Mouse (Mus musculus): ENCODE measurements around the gene Ube2cbp. TPM values are rescaled to one million over a fixed set of nuclear protein-coding genes. Genes with fewer than 3 reads are reported as not detected.
A peak's percentile ranks its signal among the peaks of the same experiment; 100 is the strongest.

Gene Ube2cbp
- total RNA-seq, 2 experiments from 2014 or later = 4.1 to 4.6 TPM

- DNase-seq (ENCODE audit: low spot score in 2 of 2) = no peak
- intact Hi-C loops (cut with DNase I) = loop anchor here (10.0 kb wide), 1 partner anchor 334 kb away; no protein-coding TSS in a partner anchor
These were observed 26.3 kb downstream of the Ube2cbp start for GRCm38 (mm10) chr9:86438337-86439009.

- intact Hi-C loops (cut with DNase I) = loop anchor here (10.0 kb wide), 1 partner anchor 332 kb away; no protein-coding TSS in a partner anchor
- no peak for DNase-seq (ENCODE audit: low spot score in 2 of 2)
These were observed 28.1 kb downstream of the Ube2cbp start for GRCm38 (mm10) chr9:86436608-86437007.

- no peak for DNase-seq (ENCODE audit: low spot score in 2 of 2)
- intact Hi-C loops (cut with DNase I) = loop anchor here (10.0 kb wide), 1 partner anchor 331 kb away; no protein-coding TSS in a partner anchor
These were observed 29.2 kb downstream of the Ube2cbp start for GRCm38 (mm10) chr9:86435510-86435909.

GRCm38 (mm10) chr9:86423331-86423730 is 41.4 kb downstream of the Ube2cbp start:
- intact Hi-C loops (cut with DNase I) = no loop called here

GRCm38 (mm10) chr9:86419366-86419765 is 45.4 kb downstream of the Ube2cbp start:
- intact Hi-C loops (cut with DNase I) = no loop called here

More at GRCm38 (mm10) chr9:86423331-86423730, 41.4 kb downstream of the Ube2cbp start:
- DNase-seq (ENCODE audit: low spot score in 2 of 2) = no peak

GRCm38 (mm10) chr9:86417971-86418370 is 46.8 kb downstream of the Ube2cbp start:
- DNase-seq (ENCODE audit: low spot score in 2 of 2) = no peak
- intact Hi-C loops (cut with DNase I) = no loop called here

More at GRCm38 (mm10) chr9:86419366-86419765, 45.4 kb downstream of the Ube2cbp start:
- no peak for DNase-seq (ENCODE audit: low spot score in 2 of 2)

GRCm38 (mm10) chr9:86395785-86396184 is 69.0 kb downstream of the Ube2cbp start:
- DNase-seq (ENCODE audit: low spot score in 2 of 2) = no peak
- intact Hi-C loops (cut with DNase I) = no loop called here

- DNase-seq (ENCODE audit: low spot score in 2 of 2) = no peak
- intact Hi-C loops (cut with DNase I) = no loop called here
These were observed 69.7 kb downstream of the Ube2cbp start for GRCm38 (mm10) chr9:86395012-86395411.

- no peak for DNase-seq (ENCODE audit: low spot score in 2 of 2)
- intact Hi-C loops (cut with DNase I) = no loop called here
These were observed 71.0 kb downstream of the Ube2cbp start for GRCm38 (mm10) chr9:86393586-86394272.

GRCm38 (mm10) chr9:86391467-86391866 is 73.3 kb downstream of the Ube2cbp start:
- intact Hi-C loops (cut with DNase I) = no loop called here
- no peak for DNase-seq (ENCODE audit: low spot score in 2 of 2)

GRCm38 (mm10) chr9:86390713-86391112 is 74.0 kb downstream of the Ube2cbp start:
- peak in 1 of 2 experiments; percentile 8 for DNase-seq (ENCODE audit: low spot score in 2 of 2)
- intact Hi-C loops (cut with DNase I) = no loop called here

GRCm38 (mm10) chr9:86388538-86388937 is 76.2 kb downstream of the Ube2cbp start:
- no peak for DNase-seq (ENCODE audit: low spot score in 2 of 2)
- intact Hi-C loops (cut with DNase I) = no loop called here

- intact Hi-C loops (cut with DNase I) = no loop called here
- DNase-seq (ENCODE audit: low spot score in 2 of 2) = no peak
These were observed 87.8 kb downstream of the Ube2cbp start for GRCm38 (mm10) chr9:86376923-86377322.

- DNase-seq (ENCODE audit: low spot score in 2 of 2) = no peak
- intact Hi-C loops (cut with DNase I) = no loop called here
These were observed 91.8 kb downstream of the Ube2cbp start for GRCm38 (mm10) chr9:86372783-86373567.

GRCm38 (mm10) chr9:86369208-86369607 is 95.5 kb downstream of the Ube2cbp start:
- DNase-seq (ENCODE audit: low spot score in 2 of 2) = no peak
- intact Hi-C loops (cut with DNase I) = no loop called here

GRCm38 (mm10) chr9:86360536-86360935 is 104.2 kb downstream of the Ube2cbp start:
- intact Hi-C loops (cut with DNase I) = no loop called here
- DNase-seq (ENCODE audit: low spot score in 2 of 2) = no peak

- intact Hi-C loops (cut with DNase I) = no loop called here
- DNase-seq (ENCODE audit: low spot score in 2 of 2) = no peak
These were observed 108.9 kb downstream of the Ube2cbp start for GRCm38 (mm10) chr9:86355851-86356250.

GRCm38 (mm10) chr9:86351491-86351890 is 113.3 kb downstream of the Ube2cbp start:
- intact Hi-C loops (cut with DNase I) = no loop called here
- DNase-seq (ENCODE audit: low spot score in 2 of 2) = no peak

GRCm38 (mm10) chr9:86336792-86337191 is 128.0 kb downstream of the Ube2cbp start:
- DNase-seq (ENCODE audit: low spot score in 2 of 2) = no peak
- intact Hi-C loops (cut with DNase I) = no loop called here

- intact Hi-C loops (cut with DNase I) = no loop called here
- no peak for DNase-seq (ENCODE audit: low spot score in 2 of 2)
These were observed 128.4 kb downstream of the Ube2cbp start for GRCm38 (mm10) chr9:86336361-86336760.
